Mouse (Mus musculus): Measurements from ENCODE around the gene Gpx3. TPM values are rescaled to one million over a fixed set of nuclear protein-coding genes. Genes with fewer than 3 reads are reported as not detected.
A peak's percentile ranks its signal among the peaks of the same experiment; 100 is the strongest.

The Gpx3 gene
- polyA plus RNA-seq, 1 experiment from 2014 or later = 6,664 TPM

- Histone ChIP-seq H3K9ac (ENCODE audit: low read depth, low read length) (no peak overlapping the region), H3K27ac (ENCODE audit: low read depth, low read length) (no peak overlapping the region), H3K27me3 (replicated peaks; ENCODE audit: control insufficient read depth, insufficient read depth, low read length) (no peaks in the 10 kb centered on the region), H3K36me3 (ENCODE audit: control insufficient read depth, insufficient read depth) (peaks cover 95% of the 10 kb centered on the region), H3K4me2 (replicated peaks; ENCODE audit: low read depth) (no peak overlapping the region), H3K4me3 (ENCODE audit: low read depth, low read length) (no peak overlapping the region), H3K9me3 (ENCODE audit: control insufficient read depth) (no peaks in the 10 kb centered on the region), H3K4me1 (replicated peaks; ENCODE audit: control insufficient read depth, insufficient read depth, low read length) (no peaks in the 10 kb centered on the region)
- no peak for ATAC-seq
- WGBS = 65% methylated on average over 7 of the region's 7 CpGs
- peak; percentile 91 for TF ChIP-seq CTCF (IDR thresholded peaks at IDR 0.05; ENCODE audit: low read depth)
These were observed 28.2 kb downstream of the Gpx3 start for GRCm38 (mm10) chr11:54930318-54930979.

GRCm38 (mm10) chr11:54931405-54932093, 29.3 kb downstream of the Gpx3 start:
- Histone ChIP-seq H3K27me3 (replicated peaks; ENCODE audit: control insufficient read depth, insufficient read depth, low read length) (no peaks in the 10 kb centered on the region), H3K9ac (ENCODE audit: low read depth, low read length) (no peak overlapping the region), H3K4me3 (ENCODE audit: low read depth, low read length) (no peak overlapping the region), H3K4me2 (replicated peaks; ENCODE audit: low read depth) (no peak overlapping the region), H3K36me3 (ENCODE audit: control insufficient read depth, insufficient read depth) (peaks cover 92% of the 10 kb centered on the region), H3K4me1 (replicated peaks; ENCODE audit: control insufficient read depth, insufficient read depth, low read length) (0 out of 2 replicates have a peak, but pooled peaks cover 5% of the 10 kb centered on the region), H3K27ac (ENCODE audit: low read depth, low read length) (no peak overlapping the region), H3K9me3 (ENCODE audit: control insufficient read depth) (no peaks in the 10 kb centered on the region)
- 74% methylated on average over 5 of the region's 5 CpGs for WGBS
- TF ChIP-seq CTCF (IDR thresholded peaks at IDR 0.05; ENCODE audit: low read depth) = peak; percentile 86
- ATAC-seq = no peak

GRCm38 (mm10) chr11:54932540-54932939, 30.3 kb downstream of the Gpx3 start:
- no peak for ATAC-seq
- H3K27ac ChIP-seq (ENCODE audit: low read depth, low read length) = no peak overlapping the region
- no peak for TF ChIP-seq CTCF (IDR thresholded peaks at IDR 0.05; ENCODE audit: low read depth)
- H3K9me3 ChIP-seq (ENCODE audit: control insufficient read depth) = no peaks in the 10 kb centered on the region
- H3K4me2 ChIP-seq (replicated peaks; ENCODE audit: low read depth) = no peak overlapping the region
- peaks cover 84% of the 10 kb centered on the region for H3K36me3 ChIP-seq (ENCODE audit: control insufficient read depth, insufficient read depth)
- H3K4me3 ChIP-seq (ENCODE audit: low read depth, low read length) = no peak overlapping the region
- WGBS = 92% methylated on average over 6 of the region's 6 CpGs
- no peaks in the 10 kb centered on the region for H3K27me3 ChIP-seq (replicated peaks; ENCODE audit: control insufficient read depth, insufficient read depth, low read length)
- H3K4me1 ChIP-seq (replicated peaks; ENCODE audit: control insufficient read depth, insufficient read depth, low read length) = 0 out of 2 replicates have a peak, but pooled peaks cover 5% of the 10 kb centered on the region
- H3K9ac ChIP-seq (ENCODE audit: low read depth, low read length) = no peak overlapping the region

- H3K36me3 ChIP-seq (ENCODE audit: control insufficient read depth, insufficient read depth) = peaks cover 85% of the 10 kb centered on the region
- no peaks in the 10 kb centered on the region for H3K27me3 ChIP-seq (replicated peaks; ENCODE audit: control insufficient read depth, insufficient read depth, low read length)
- 0 out of 2 replicates have a peak, but pooled peaks cover 5% of the 10 kb centered on the region for H3K4me1 ChIP-seq (replicated peaks; ENCODE audit: control insufficient read depth, insufficient read depth, low read length)
- 98% methylated on average over 7 of the region's 7 CpGs for WGBS
- no peak overlapping the region for H3K4me2 ChIP-seq (replicated peaks; ENCODE audit: low read depth)
- TF ChIP-seq CTCF (IDR thresholded peaks at IDR 0.05; ENCODE audit: low read depth) = no peak
- no peak for ATAC-seq
- no peak overlapping the region for H3K9ac ChIP-seq (ENCODE audit: low read depth, low read length)
- no peaks in the 10 kb centered on the region for H3K9me3 ChIP-seq (ENCODE audit: control insufficient read depth)
- no peak overlapping the region for H3K4me3 ChIP-seq (ENCODE audit: low read depth, low read length)
- H3K27ac ChIP-seq (ENCODE audit: low read depth, low read length) = no peak overlapping the region
These were observed 31.9 kb downstream of the Gpx3 start for GRCm38 (mm10) chr11:54934198-54934597.

GRCm38 (mm10) chr11:54936035-54936770, 34.0 kb downstream of the Gpx3 start:
- TF ChIP-seq CTCF (IDR thresholded peaks at IDR 0.05; ENCODE audit: low read depth) = no peak
- H3K4me3 ChIP-seq (ENCODE audit: low read depth, low read length) = no peak overlapping the region
- H3K4me2 ChIP-seq (replicated peaks; ENCODE audit: low read depth) = no peak overlapping the region
- ATAC-seq = peak; percentile 93
- peak overlapping the region; percentile 91 for H3K27ac ChIP-seq (ENCODE audit: low read depth, low read length)
- 28% methylated on average over 12 of the region's 12 CpGs for WGBS
- peaks cover 79% of the 10 kb centered on the region for H3K36me3 ChIP-seq (ENCODE audit: control insufficient read depth, insufficient read depth)
- H3K9ac ChIP-seq (ENCODE audit: low read depth, low read length) = peak overlapping the region; percentile 4; the same call in 1 of the 2 replicates
- H3K4me1 ChIP-seq (replicated peaks; ENCODE audit: control insufficient read depth, insufficient read depth, low read length) = 0 out of 2 replicates have a peak, but pooled peaks cover 5% of the 10 kb centered on the region
- H3K9me3 ChIP-seq (ENCODE audit: control insufficient read depth) = no peaks in the 10 kb centered on the region
- no peaks in the 10 kb centered on the region for H3K27me3 ChIP-seq (replicated peaks; ENCODE audit: control insufficient read depth, insufficient read depth, low read length)

- 32% methylated on average over 3 of the region's 3 CpGs for WGBS
- peak overlapping the region; percentile 22; the same call in 1 of the 2 replicates for H3K9ac ChIP-seq (ENCODE audit: low read depth, low read length)
- 0 out of 2 replicates have a peak, but pooled peaks cover 5% of the 10 kb centered on the region for H3K4me1 ChIP-seq (replicated peaks; ENCODE audit: control insufficient read depth, insufficient read depth, low read length)
- peak; percentile 77 for ATAC-seq
- H3K36me3 ChIP-seq (ENCODE audit: control insufficient read depth, insufficient read depth) = peaks cover 74% of the 10 kb centered on the region
- 0 out of 2 replicates have a peak, but pooled peaks have one; percentile 4 for TF ChIP-seq CTCF (IDR thresholded peaks at IDR 0.05; ENCODE audit: low read depth)
- H3K4me2 ChIP-seq (replicated peaks; ENCODE audit: low read depth) = no peak overlapping the region
- H3K4me3 ChIP-seq (ENCODE audit: low read depth, low read length) = no peak overlapping the region
- H3K9me3 ChIP-seq (ENCODE audit: control insufficient read depth) = no peaks in the 10 kb centered on the region
- H3K27ac ChIP-seq (ENCODE audit: low read depth, low read length) = peak overlapping the region; percentile 91
- H3K27me3 ChIP-seq (replicated peaks; ENCODE audit: control insufficient read depth, insufficient read depth, low read length) = no peaks in the 10 kb centered on the region
These were observed 34.5 kb downstream of the Gpx3 start for GRCm38 (mm10) chr11:54936771-54937140.
